In the genomic region with DNA sequence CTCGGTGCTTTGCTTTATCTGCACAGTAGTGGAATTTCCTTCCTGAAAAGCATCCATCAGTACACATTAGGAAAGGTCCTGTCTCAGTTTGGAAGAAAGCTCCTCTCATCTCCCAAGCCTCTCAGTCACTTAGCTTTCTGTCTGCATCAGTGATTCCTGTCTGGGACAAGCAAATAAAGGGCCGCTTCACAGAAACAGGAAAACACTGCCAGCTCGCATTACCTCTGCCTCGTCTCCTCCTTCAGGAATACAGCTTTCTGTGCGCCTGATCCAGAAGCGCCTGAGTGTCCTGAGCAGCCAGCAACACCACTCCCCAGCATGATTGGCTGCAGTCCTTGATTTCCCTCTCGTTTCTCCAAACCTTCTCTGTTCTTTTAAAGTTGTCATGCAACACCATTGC, we compare ENCODE assay signal across 16 mouse cellular contexts.
"Had no signal": no experiment of that assay in that cellular context is flagged by ENCODE, and none has a peak within 500 bp of the region (broad histone marks: within the 10 kb centered on the region; RNA-seq: fewer than 3 reads in every experiment).

No protein-coding gene starts in this region.

- ATAC-seq: liver, embryonic 12.5 days had no signal

- H3K4me1 ChIP-seq: liver, embryonic 12.5 days; stomach, embryonic 15.5 days had no signal

- H3K4me2 ChIP-seq: limb, embryonic 15.5 days; liver, embryonic 12.5 days; lung, embryonic 14.5 days; midbrain, embryonic 12.5 days; neural tube, embryonic 15.5 days; stomach, embryonic 15.5 days had no signal

- H3K9ac ChIP-seq: limb, embryonic 15.5 days; liver, embryonic 12.5 days; lung, embryonic 14.5 days; midbrain, embryonic 12.5 days; neural tube, embryonic 15.5 days; stomach, embryonic 15.5 days had no signal

- H3K4me3 ChIP-seq: layer of hippocampus, adult 2 months; left cerebral cortex, adult 2 months; limb, embryonic 15.5 days; liver, embryonic 12.5 days; midbrain, embryonic 12.5 days; myocyte; neural tube, embryonic 15.5 days; stomach, embryonic 15.5 days had no signal

- DNase-seq: kidney, adult 9 months; kidney, postnatal 10 days; kidney, postnatal 4 days; lung, embryonic 14.5 days; lung, postnatal 10 days; lung, postnatal 4 days; right cerebral cortex, postnatal 14 days; thymus, postnatal 36 days had no signal

- H3K9me3 ChIP-seq: limb, embryonic 15.5 days; neural tube, embryonic 15.5 days; stomach, embryonic 15.5 days had no signal

- H3K27me3 ChIP-seq: limb, embryonic 15.5 days; liver, embryonic 12.5 days; midbrain, embryonic 12.5 days; neural tube, embryonic 15.5 days; stomach, embryonic 15.5 days had no signal

- H3K27ac ChIP-seq: layer of hippocampus, adult 2 months; left cerebral cortex, adult 2 months; limb, embryonic 15.5 days; liver, embryonic 12.5 days; midbrain, embryonic 12.5 days; neural tube, embryonic 15.5 days; stomach, embryonic 15.5 days had no signal

- H3K36me3 ChIP-seq: limb, embryonic 15.5 days; liver, embryonic 12.5 days; midbrain, embryonic 12.5 days; neural tube, embryonic 15.5 days; stomach, embryonic 15.5 days had no signal
